Mouse (Mus musculus) ES-Bruce4 (cell line): ENCODE measurements around the gene Prkch. TPM values are rescaled to one million over a fixed set of nuclear protein-coding genes. Genes with fewer than 3 reads are reported as not detected.

Source experiments
- H3K27ac ChIP-seq: 2 replicates; pipeline ENCODE4 v1.5.1; 2012; ENCODE audit warnings: low read length, inconsistent platforms; ENCODE audit not compliant: insufficient read depth
- H3K27me3 ChIP-seq: 2 replicates; pipeline ENCODE4 v1.6.1; 2012; ENCODE audit warnings: mild to moderate bottlenecking, low read length, inconsistent platforms; ENCODE audit not compliant: control insufficient read depth, poor library complexity, insufficient read depth, severe bottlenecking
- H3K36me3 ChIP-seq: 2 replicates; pipeline ENCODE4 v1.6.1; 2012; ENCODE audit warnings: inconsistent platforms, mild to moderate bottlenecking, low read length, moderate library complexity; ENCODE audit not compliant: control insufficient read depth, poor library complexity, insufficient read depth, severe bottlenecking
- H3K4me1 ChIP-seq: one replicate; pipeline ENCODE4 v1.8.1; 2011; ENCODE audit warnings: low read length; ENCODE audit not compliant: control insufficient read depth, insufficient read depth
- H3K4me3 ChIP-seq: 2 replicates; pipeline ENCODE4 v1.5.1; 2011; ENCODE audit warnings: low read depth, mild to moderate bottlenecking, low read length
- H3K9ac ChIP-seq: 2 replicates; pipeline ENCODE4 v1.6.1; 2012; ENCODE audit warnings: low read depth, mild to moderate bottlenecking, inconsistent platforms; ENCODE audit not compliant: poor library complexity, severe bottlenecking
- H3K9me3 ChIP-seq: replicated peaks from 2 replicates; pipeline ENCODE4 v1.6.1; 2012; ENCODE audit warnings: mild to moderate bottlenecking, low read length, inconsistent platforms; ENCODE audit not compliant: control insufficient read depth, poor library complexity, insufficient read depth, severe bottlenecking
- CTCF ChIP-seq: IDR thresholded peaks from one replicate; pipeline ENCODE4 v1.8.1; 2011; ENCODE audit warnings: low read depth, low read length
- EP300 ChIP-seq: IDR thresholded peaks from 2 replicates; pipeline ENCODE4 v1.6.1; 2011; ENCODE audit warnings: low read depth, low read length; ENCODE audit not compliant: insufficient read depth
- POLR2A ChIP-seq: IDR thresholded peaks from one replicate; pipeline ENCODE4 v1.8.1; 2011; ENCODE audit warnings: low read length; ENCODE audit not compliant: insufficient read depth
- polyA plus RNA-seq: library from polyadenylated mRNA; stranded (reverse); fragments of >200 nt; gene quantifications from 2 replicates; pipeline ENCODE4 v1.2.4, GENCODE M21; 2011; ENCODE audit warnings: low read depth; ENCODE audit not compliant: missing spikeins, insufficient read depth, insufficient read length

The Prkch gene
- polyA plus RNA-seq, 1 experiment: 1.8 TPM

DNA sequence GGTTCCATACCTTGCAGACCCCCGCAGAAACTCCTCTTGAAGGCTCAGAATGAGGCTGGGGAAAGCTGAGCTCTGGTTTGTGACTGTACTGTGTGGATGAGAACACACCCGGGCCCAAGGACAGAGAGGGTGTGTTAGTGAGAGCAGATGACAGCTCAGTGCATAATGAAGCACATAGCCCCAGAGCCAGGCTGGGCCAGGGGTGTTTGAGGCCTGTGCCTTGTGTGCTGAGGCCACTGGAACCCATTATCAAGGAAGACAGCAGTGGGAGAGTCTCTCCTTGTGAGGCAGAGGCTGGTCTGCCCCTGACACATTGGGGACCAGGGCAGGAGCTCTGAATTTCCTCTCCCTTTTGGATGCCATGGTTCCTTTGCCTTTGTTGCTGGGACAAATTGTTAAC, 231.3 kb downstream of the Prkch start:
- no peak overlapping the region for H3K4me3 ChIP-seq
- TF ChIP-seq CTCF (no peak), POLR2A (no peak), EP300 (no peak)
- H3K27ac ChIP-seq: no peak overlapping the region
- no peaks in the 10 kb centered on the region for H3K9me3 ChIP-seq
- no peaks in the 10 kb centered on the region for H3K27me3 ChIP-seq
- H3K4me1 ChIP-seq: peaks cover 2% of the 10 kb centered on the region
- H3K36me3 ChIP-seq: no peaks in the 10 kb centered on the region
- H3K9ac ChIP-seq: no peak overlapping the region

DNA sequence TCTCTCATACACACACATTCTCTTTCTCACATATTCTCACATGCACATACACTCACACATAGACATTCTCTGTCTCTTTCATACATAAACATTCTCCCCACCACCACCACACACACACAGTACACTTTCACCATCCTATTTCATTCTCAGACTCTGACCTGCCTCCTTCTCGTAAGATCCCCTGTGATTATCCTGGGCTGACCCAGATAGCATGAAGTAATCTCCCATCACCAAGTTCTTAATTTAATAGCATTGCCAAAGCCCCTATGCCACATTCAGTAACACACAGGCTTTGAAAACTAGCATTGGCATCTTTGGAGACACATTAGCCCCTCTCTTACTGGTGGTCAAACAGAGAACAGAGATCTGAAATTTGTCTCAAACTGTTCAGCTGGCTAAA, 232.3 kb downstream of the Prkch start:
- Histone ChIP-seq H3K36me3 (no peaks in the 10 kb centered on the region), H3K27ac (no peak overlapping the region), H3K4me3 (no peak overlapping the region), H3K9ac (no peak overlapping the region), H3K27me3 (no peaks in the 10 kb centered on the region), H3K9me3 (no peaks in the 10 kb centered on the region), H3K4me1 (peaks cover 2% of the 10 kb centered on the region)
- TF ChIP-seq POLR2A (no peak), CTCF (no peak), EP300 (no peak)

DNA sequence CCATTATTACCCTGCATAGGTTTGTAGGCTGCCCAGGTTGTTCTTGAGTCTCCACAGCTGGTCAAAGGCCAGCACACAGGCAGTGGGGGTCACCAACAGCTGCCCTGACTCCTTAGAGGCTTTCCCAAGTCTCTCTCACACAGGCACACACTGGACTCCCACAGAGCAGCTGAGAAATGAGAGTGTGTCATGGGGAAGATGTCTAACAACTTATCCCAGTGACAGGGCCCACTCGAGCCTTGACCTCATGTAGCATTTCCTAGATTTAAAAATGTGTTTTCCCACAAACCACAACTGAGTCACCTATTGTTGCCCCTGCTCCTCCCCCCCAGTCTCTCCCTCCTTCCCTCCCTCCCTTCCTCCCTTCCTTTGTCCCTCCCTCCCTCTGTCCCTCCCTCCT, 234.2 kb downstream of the Prkch start:
- Histone ChIP-seq H3K27ac (no peak overlapping the region), H3K9me3 (no peaks in the 10 kb centered on the region)
- TF ChIP-seq EP300 (no peak), CTCF (no peak), POLR2A (no peak)

DNA sequence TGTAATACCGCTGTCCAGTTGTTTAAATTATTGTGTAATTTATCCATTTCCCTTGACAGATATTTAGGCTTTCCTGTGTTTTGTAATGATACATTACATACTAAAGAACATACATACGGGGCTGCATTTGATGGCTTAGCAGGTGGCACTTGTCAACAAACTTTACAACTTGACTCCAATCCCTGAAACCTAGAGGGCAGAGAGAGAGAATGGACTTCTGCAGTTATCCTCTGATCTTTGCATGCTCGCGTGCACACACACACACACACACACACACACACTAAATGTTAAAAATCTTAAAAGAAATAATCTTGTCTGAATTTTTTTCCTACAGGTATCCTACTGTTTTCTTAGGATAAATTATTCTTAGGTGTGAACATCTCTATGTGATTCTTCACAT, 236.6 kb downstream of the Prkch start:
- no peak overlapping the region for H3K9ac ChIP-seq
- TF ChIP-seq CTCF (no peak), POLR2A (no peak), EP300 (no peak)
- no peak overlapping the region for H3K27ac ChIP-seq
- no peaks in the 10 kb centered on the region for H3K36me3 ChIP-seq
- H3K4me3 ChIP-seq: no peak overlapping the region
- no peaks in the 10 kb centered on the region for H3K27me3 ChIP-seq
- no peaks in the 10 kb centered on the region for H3K9me3 ChIP-seq
- H3K4me1 ChIP-seq: no peaks in the 10 kb centered on the region

More for the DNA sequence above, 234.2 kb downstream of the Prkch start:
- Histone ChIP-seq H3K27me3 (no peaks in the 10 kb centered on the region), H3K4me3 (no peak overlapping the region), H3K9ac (no peak overlapping the region), H3K4me1 (no peaks in the 10 kb centered on the region), H3K36me3 (no peaks in the 10 kb centered on the region)

DNA sequence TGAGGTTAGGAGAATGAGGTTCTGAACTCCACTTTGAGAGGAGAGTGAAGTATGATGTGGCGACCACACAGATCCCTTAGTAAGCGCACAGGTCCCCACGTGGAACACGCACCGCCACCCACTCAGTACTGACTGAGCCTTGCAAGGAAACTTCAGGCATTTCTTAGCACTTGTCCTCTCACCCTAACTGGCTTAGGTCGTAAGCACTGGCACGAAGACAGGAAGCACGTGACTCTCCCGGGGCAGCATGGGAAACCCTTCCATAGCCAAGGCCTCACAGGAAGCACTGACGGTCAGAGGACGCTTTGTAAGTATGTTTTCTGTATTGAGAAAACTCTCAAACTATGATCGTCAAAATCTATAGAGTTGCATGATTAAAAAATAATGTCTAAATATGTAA, 237.7 kb downstream of the Prkch start:
- Histone ChIP-seq H3K9me3 (no peaks in the 10 kb centered on the region), H3K27ac (no peak overlapping the region), H3K4me1 (no peaks in the 10 kb centered on the region), H3K36me3 (no peaks in the 10 kb centered on the region), H3K4me3 (no peak overlapping the region), H3K27me3 (no peaks in the 10 kb centered on the region), H3K9ac (no peak overlapping the region)
- TF ChIP-seq CTCF (no peak), POLR2A (no peak), EP300 (no peak)

DNA sequence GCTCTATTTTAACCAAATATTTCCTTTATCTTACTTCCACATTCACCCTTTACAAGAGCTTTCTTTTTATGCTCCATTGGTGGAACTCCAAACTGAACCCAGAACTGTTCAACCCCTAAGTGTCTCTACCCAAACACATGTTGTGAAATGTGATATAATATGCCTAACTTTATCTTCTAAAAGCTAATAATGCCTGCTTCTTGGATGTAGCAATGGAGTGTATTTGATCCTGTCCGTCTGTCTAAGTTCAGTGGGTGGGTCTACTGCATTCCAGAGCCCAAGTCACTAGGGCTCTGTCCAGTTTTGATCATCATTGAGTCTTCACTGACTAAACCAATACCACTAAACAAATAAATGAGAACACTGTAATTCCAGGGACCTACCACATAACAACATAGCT, 240.2 kb downstream of the Prkch start:
- Histone ChIP-seq H3K4me1 (no peaks in the 10 kb centered on the region), H3K4me3 (no peak overlapping the region), H3K9me3 (no peaks in the 10 kb centered on the region), H3K27me3 (no peaks in the 10 kb centered on the region), H3K27ac (no peak overlapping the region), H3K9ac (no peak overlapping the region), H3K36me3 (no peaks in the 10 kb centered on the region)
- TF ChIP-seq POLR2A: no peak
- TF ChIP-seq CTCF: no peak
- no peak for TF ChIP-seq EP300

Other genes with a start within 250 kb of the Prkch start
- gene Tmem30b, start 38.4 kb upstream of the Prkch start, polyA plus RNA-seq: 13.5 and 14.7 TPM in 2 replicates